Mouse (Mus musculus) kidney, adult 2 months (tissue): ENCODE data around the gene Lrmda.

Experiments used
- CTCF ChIP-seq: fragments of 200-500 bp; conservative IDR thresholded peaks from 2 replicates; pipeline ENCODE4 v1.5.1; 2011; ENCODE audit warnings: low read depth, mild to moderate bottlenecking, control low read depth, low read length, moderate library complexity, mixed read lengths; ENCODE audit not compliant: insufficient read depth, insufficient read length
- POLR2A ChIP-seq: fragments of 200-500 bp; IDR thresholded peaks from one replicate; pipeline ENCODE4 v1.6.1; 2011; ENCODE audit warnings: low read depth, low read length, control low read depth

DNA sequence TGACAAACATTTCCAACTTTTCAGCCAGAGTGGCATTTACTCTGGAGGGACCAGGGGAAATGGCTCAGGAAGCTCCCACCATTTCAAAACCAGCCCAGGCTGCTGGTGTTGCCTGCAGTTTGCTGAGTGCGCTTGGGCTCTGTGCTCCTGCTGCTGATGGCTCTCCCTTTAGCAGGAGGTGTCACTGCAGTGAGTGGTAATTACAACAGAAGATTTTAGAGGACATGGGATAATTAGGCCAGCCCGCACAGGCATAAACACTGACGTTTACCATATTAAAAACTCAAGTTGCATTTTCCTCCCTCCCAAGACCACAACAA, 1076.5 kb downstream of the Lrmda start:
- TF ChIP-seq POLR2A (no peak), CTCF (no peak)
